Mouse (Mus musculus) monocyte, adult 2 months (primary cell): ENCODE results near the gene Irf5.

Source experiments
- DNase-seq, 2 experiments: peaks; one replicate each; pipeline ENCODE4 v3.0.0; 2022; ENCODE audit warnings: low spot score in 2 of 2, low read depth in 1 of 2

The Irf5 gene

DNA sequence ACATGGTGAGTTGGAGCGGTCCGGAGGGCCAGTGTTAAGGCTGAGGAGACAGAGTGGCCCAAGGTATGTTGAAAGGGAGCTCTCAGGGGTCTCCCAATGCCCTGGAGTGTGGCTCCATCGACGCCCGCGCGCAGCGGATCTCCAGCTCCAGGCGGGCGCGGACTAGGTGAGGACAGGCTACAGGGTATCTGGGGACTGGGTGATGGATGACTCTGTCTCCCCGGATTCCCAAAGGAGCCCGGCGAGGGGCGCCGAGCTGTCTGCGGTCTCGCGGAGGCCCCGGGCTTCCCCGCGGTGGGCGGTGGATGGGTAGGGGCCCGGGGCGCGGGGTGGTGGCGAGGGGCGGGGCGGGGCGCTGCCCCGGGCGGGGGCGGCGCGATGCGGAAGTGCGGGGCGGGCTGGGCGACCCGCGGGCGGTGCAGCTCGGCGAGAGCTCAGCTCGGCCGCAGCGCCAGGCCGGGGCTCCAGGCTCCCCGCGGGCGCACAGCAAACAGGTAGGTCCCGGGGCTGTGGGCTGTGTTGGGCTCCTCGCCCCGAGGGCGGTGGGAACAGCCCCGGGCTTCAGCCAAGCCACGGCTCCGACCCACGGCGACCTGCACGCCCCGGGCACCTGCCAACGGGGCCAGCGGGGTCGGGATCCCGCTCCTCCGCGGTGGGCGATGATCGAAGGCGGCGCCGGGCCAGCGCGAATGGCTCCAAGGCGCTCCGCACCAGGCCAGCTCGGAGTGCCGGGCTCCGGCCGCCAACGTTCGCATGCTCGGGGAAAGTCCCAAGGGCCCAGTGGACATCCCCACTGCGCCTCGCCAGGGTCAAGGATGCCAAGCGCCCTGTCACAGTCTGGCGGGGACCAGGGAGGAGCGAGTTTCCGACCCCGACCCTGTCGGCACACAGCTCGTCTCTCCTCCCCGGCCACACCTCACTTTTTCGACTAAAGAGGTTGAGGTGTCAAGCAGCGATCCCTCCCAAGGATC is at the start of gene Irf5:
Gene Irf5, plus strand, starts transcription at position 345 of the 971 bp plus-strand sequence.
- peak in 1 of 2 experiments; percentile 71 for DNase-seq

DNA sequence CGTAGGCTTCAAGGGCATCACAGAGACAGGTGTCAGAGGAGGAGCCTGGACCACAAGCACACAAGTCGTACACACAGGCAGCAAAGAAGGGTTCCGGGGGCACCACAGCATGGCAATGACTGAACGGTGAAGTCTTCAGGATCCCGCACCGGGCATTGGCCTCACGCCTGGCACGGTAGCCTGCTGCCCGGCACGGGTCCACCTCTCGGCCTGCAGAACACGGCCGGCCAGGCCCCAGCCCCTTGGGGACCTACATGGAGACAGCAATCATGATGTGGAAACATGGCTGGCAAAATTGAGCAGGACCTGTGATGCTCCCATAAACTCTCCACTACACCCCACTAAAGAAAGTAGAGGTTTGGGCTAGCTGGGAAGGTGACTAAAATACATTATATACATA is 43.7 kb upstream of the Irf5 start:
- DNase-seq = no peak

DNA sequence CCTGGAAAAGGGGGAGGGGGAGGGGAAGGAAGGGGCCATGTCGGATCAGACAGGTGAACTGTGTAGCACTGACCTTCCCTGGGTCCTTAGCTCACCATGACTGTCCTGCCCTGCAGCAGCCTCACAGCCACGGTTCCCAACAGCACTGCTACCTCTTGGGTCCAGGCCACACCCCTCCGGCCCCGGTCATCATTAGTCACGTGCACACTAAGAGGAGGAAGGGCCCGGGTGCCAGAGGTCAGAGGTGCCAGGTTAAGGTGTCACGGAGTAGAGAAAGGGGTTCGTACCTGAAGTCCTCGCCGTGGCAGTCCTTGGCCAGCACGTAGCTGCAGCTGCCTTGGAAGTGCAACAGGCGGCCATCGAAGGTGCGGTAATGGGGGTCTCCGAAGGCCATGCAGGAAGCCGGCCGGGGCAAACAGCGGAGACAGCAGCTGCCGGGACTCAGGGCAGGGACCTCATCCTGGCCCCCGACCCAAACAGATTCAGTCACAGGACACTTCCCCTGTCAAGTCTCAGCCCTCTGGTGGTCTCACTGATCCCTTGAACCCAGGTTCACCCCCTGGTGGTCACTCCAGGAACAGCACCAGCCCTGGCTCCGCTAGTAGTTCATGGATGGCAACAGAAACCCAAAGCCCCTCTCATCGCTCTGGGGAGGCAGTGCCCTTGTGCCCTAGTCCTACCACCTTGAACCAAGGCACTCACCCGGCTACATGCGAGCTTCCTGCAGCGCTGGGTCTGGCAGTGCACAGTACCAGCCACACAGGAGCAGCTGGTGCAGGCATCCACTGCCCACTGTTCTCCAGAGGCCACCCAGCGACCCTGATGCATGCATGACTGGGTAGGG is 41.5 kb upstream of the Irf5 start:
- DNase-seq = peak in 1 of 2 experiments; percentile 29

DNA sequence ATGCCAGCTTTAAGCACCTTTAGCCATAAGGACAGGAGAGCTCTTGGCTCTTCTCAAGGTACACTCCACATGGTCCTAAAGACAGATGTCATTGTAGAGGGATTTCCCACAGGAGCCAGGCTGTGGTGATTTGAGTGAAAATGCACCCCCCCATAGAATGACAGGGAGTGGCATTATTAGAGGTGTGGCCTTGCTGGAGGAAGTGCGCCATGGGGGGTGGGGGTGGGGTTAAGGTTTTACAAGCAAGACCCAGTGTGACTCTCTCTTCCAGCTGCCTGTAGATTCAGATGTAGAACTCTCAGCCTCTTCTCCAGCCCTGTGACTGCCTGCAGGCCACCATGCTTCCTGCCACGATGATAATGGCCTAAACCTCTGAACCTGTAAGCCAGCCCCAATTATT is 40.5 kb upstream of the Irf5 start:
- DNase-seq = no peak

DNA sequence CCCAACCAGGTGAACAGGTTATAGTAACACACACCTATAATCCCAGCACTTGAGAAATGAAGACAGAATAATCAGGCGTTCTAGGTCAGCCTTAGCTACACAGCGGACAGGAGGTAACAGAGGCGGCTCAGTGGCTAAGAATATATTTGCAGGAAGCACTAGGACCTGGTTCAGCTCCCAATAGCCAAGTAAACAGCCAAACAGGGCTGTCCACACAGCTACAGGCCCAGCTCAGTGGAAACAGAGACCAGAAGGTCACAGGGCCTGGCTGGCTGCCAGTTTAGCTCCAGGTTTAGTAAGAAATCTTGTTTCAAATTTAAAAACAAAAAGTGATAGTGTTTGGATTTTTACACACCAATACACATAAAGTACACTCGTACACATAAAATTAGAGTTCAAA is 32.3 kb upstream of the Irf5 start:
- DNase-seq = no peak

DNA sequence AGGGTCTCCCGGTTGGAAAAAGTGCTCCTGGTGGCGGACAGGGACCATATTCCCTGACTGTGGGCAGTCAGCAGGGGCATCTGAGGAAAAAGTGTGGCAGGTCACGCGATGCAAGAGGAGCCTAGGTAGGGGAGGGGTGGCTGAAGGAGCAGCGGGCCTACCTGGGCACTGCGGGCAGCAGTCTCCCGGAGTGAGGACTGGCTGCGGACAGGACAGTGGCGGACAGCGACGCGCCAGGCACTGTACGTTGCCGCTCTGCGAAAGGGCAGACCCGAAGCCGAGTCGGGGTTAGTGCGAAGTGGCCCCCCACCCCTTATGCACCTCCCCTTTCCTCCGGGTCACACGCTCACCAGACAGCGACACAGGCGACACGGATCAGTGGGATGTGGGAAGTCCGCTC is 30.2 kb upstream of the Irf5 start:
- no peak for DNase-seq

DNA sequence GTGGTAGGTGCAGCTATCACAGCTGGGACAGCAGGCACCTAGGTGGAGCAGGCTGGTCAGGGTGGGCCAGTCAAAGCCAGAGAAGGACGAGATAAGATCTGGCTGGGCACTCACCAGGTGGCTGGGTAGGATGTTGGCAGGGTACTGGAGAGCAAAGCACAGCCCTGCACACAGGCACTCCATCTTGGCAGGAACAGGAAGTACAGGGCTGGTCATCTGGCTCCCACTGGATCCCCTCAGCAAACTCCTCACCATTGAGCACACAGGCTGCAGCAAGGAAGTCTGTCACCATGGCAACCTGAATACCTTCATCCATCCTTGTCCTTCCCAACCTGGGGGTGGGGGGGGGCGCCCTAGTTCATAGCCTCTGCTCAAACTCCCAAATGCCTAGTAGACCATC is 28.6 kb upstream of the Irf5 start:
- no peak for DNase-seq

DNA sequence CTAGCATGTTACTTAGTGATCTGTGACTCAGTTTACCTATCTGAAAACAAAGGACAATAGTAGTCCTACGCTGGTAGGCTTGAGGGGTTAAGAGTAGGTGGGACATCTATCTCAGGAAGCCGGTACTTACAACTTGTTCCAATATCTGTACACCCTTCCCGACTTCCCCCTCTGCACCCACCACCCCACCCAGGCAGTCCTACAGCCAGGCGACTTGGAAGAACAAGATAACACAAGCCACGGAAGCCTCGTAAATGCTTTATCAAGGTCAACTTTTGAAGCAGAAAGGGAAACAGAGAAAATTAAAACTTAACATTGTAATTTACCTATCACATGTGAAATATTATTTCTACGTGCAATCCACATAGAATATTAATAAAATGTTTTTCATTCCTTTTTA is 26.2 kb upstream of the Irf5 start:
- DNase-seq = no peak

DNA sequence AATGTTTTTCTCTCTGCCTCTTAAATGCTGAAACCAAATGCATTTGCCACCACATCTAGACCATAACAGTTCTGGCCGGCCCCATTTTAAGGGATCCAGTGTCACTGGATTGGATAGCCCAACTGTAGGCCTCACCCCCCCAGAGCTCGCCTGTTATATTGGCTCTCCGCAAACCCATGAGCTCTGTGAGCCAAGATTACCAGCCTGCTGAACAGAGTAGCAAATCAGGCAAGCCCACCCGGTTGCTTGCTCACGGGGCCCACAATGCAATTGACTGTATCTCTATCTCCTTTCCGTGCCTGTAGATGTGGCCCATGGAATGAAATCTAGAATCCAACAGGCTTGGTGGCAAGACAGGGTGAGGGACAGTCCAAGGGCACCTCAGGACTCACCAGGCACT is 25.6 kb upstream of the Irf5 start:
- DNase-seq = no peak

DNA sequence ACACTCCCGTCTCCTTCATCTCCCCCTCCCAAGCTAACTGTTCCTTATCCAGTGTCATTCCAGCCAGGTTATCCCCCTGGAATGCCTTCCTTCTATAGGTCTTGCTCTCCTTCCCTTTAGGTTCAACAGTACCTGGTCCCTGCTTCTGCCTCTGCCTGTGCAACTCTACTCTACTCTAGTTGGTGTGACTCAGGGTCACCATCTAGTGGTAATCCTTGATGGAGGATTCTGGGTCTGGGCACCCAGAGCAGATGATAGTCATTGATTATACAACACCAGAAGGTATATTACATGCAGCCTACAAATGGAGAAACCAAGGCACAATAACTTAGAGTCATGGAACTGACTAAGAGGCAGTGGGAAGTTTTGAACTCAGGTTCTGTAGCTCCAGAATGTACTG is 24.8 kb upstream of the Irf5 start:
- DNase-seq = no peak

DNA sequence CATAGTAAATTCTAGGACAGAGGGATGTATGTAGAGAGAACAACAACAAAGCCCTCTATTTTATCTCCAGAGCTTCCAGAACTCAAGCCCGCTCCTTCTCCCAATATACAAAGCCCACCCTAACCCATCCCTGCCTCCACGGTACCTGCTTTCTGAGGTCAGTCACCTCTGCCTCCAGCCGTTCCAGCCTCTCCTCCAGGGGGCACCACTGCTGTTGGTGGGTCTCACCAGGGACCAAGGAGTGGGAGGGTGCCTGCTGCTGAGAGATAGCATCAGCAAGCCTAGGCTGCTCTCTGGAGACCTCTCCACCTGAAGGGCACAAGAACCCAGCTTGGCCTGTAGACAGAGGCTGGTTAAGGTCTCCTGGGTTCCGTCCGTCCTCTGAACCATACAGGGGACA is 20.9 kb upstream of the Irf5 start:
- DNase-seq = no peak

DNA sequence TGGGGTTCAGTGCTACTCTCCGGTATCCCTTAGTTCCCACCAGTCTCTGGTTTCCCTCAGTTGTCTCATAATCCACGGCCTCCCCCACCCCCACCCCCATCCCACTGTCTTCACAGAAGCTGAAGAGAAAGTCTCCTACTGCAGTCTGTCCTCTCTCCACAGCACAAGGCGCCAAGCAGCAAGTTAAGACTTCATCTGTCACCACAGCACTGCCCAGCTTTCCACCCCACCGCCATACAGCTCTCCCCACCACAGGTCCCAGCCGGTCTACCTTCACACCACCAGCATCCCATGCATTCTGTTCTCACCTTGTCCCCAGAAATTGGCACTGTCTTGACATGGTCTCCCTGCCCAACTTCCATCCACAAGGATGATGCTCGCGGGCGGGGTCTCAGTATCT is 19.6 kb upstream of the Irf5 start:
- no peak for DNase-seq

DNA sequence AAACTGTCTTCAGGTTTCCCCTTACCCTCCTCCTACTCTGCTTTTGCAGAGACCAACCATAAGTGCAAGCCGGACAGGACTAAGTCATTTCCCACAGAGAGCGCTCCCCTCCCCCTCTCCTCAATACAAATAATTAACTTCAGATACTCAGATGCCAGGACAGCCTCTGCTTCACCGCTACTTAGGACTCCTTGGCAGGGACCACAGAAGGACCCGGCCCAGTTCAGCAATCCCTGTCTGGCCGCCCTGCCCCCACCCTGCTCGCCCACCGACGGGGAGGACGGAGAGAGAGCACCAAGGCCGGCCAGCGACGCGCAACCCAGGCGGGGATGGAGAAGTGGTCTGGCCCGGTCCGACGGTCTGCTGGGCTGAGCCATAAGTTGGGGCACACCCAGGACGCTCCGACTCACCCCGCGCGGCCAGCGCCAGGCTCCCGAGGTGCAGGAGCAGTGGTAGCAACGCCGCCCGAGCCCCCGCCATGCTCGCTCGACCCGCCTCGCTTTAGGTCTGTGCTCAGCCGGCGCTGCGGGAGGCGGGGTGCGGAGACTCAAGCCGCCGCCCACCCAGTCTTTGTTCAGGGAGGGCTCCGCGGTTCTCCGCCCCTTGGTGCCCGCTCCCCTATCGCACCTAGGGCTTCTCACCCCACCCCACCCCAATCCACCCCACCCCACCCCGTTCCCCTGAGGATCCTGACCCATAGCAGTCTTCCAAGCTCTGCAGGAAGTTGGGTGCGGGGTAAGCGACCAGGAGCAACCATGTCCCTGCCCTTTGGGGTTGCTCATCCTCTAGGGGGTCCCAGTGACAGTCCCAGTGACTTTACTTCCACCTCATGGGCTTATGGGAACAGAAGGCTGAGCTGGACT is 18.7 kb upstream of the Irf5 start, which contains the start of gene Kcp:
Gene Kcp, minus strand, starts transcription at position 506 of the 863 bp plus-strand sequence.
- DNase-seq = no peak

DNA sequence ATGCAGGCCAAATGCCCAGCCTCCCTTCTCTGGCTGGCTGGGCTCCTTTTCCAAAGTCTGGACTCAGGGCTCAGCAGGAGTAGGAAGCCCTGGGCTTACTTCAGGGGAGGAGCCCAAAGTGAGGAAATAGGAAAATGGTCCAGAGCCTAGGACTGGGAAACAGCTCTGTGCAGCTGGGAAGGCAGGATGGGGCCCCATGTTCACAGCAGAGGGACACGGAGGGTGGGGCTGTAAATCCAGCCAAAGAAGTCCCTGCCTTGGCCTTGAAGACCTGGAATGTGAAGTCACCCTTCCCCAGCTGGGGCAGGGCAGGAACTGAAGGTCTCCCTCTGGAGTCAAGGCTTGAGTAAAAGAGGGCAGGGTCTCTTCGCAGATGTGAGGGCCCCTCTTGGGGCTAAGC is 17.3 kb upstream of the Irf5 start:
- DNase-seq = no peak

DNA sequence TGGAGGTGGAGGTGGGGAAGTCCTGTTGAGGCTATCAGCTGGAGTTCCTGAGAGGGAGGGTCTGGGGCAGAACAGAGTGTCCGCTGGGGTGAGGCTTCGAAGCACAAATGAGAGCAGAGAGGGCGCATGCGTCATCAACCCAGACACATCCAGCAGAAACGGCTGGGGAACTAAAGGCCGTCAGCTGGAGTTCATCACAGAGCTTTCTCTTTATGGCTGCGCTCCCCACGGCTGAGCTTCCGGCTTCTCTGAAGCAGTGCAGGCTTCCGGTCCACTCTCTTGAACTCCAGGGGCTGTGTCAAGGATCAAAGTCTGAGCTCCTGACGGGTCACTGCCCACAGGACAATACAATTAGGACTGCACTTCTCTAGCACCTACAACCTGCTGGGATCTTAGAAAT is 13.1 kb upstream of the Irf5 start:
- DNase-seq = no peak

DNA sequence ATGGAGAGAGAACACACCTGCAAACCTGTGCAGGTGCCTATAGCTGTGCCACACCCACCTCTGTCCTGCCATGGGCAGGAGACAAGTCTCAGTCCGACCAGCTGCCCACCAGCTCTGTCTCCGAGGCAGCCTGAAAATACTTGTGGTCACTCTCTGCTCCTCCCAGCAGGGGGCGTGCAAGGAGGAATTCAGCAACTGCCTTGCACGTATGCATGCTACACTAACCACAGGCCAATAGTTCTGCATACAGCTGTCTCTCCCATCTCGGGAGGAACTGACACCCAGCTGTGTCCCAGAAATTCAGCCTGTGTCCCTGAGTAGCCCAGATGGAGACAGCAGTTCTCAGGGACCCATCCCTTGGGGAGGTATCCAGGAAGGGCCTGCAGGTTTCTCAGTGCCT is 9.3 kb upstream of the Irf5 start:
- DNase-seq = peak; percentile 67 to 81

DNA sequence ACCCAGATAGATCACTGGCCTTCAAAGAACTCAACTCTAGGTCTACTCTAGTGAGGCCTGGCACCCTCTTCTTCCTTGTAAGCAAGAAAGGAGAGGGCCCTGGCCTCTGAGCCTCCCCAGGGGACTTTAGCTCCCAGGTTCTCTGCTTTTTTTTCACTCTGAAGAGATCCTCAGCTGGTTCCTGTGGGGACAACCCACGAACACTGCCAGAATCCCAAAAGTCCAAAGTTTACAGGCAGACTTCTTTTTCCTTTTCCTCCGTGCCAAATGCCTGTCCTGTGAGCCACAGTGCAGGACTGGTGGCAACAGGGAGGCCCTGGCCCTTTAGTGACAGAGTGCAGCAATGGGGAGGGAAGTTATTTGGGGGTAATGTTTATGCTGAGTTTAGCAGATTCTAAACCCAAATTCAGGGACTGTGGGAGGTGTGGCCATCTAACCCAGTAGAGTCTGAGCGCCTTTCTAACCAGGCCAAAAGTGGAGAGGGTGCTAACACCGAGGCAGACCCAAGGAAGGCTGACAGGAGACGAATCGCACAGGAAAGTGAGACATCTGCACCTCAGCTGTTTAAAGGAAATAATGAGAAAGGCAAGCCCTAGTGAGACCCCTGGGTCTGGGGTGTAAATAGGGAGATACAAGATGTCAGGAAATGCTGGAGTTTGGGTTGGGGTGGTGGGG is 3.7 kb upstream of the Irf5 start:
- no peak for DNase-seq

DNA sequence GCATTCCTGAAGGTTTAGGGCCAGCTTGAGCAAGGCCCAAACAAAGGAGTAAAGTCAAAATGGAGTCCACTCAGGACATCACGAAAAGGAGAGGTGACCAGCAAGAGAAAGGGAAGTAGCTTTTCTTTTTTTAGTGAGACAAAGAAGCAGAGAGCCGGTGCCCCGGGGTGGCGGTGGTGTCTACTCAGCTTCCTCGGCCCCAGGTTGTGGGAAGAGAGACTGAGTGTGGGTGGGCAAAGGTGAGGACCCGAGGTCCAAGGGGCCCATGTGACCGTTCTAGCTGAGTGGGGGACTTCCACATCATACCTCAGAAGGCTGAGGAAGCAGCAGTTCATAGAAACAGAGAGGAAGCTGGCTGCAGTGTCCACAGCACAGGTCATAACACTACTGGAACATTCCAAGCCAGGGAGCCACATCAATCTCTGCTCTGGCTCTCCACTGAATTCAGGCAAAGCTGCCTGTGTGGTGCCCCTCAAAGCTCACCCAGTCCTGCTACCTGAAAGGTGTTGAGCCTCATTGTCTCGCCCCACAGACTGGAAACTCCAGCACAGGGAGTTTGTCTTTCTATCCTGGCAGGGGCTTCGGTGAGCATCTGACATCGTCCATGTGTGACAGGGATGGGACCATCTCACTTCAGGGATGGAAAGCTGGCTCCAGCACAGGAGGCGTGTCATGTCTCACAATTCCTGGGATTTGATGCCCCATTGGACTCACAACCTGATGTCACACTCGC is 3.0 kb upstream of the Irf5 start:
- DNase-seq = peak in 1 of 2 experiments; percentile 59

DNA sequence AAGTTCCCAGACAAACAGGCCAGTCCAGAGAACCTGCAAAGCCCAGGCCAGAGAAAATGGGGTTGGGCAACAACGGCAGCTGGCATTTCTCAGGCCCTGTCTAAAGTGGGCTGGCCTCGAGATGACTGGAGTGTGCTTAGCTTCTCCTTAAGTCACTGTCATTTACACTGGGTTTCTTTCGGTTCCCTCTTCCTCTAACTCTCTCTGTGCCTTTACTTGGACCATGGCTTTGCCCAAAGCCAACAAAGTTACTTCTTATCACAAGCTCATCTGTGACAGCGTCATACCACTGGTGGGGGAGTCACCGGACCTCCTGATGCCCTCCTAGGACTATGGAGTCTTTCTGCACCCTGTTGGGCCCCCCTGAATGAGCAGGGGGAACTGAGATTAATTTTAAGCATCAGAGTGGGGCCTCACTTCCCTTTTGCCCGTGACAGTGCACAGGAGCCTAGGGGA is 2.4 kb upstream of the Irf5 start:
- peak; percentile 80 to 81 for DNase-seq

DNA sequence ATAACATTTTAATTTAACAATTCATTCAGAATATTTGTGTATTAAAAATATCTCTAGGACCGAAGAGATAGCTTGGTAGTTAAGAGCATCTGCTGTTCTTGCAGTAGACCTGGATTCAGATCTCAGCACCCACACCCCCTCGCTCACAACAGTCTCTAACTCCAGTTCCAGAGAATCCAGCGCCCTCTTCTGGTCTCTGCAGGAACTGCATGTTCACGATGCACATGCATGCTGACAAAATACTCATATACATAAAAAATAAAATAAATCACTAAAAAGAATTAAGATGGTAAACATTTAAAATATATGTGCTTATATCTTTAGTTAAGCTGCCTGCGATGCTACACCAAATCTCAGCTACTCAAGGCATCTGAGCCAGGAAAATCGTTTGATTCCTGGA is 1.2 kb upstream of the Irf5 start:
- DNase-seq = peak in 1 of 2 experiments; percentile 46
